Mouse (Mus musculus) ES-E14 (cell line): ENCODE measurements at regions not wholly inside any gene's neighbourhood (a gene's known extent, or its start where the extent isn't known, plus 50 kb on each side); places are given as distances from the start of the nearest gene placed in this dataset.
A peak's percentile ranks its signal among the peaks of the same experiment; 100 is the strongest.

Experiments
- DNase-seq: peaks from one replicate; pipeline ENCODE4 v3.0.0-alpha.2; 2013; ENCODE audit warnings: low read depth, low spot score
- H3K27ac ChIP-seq: 2 replicates; pipeline ENCODE4 v1.5.1; 2012; ENCODE audit warnings: low read depth, mild to moderate bottlenecking, low read length, moderate library complexity, mixed read lengths; ENCODE audit not compliant: poor library complexity, insufficient read depth, severe bottlenecking
- H3K36me3 ChIP-seq: 2 replicates; pipeline ENCODE4 v1.6.1; 2012; ENCODE audit warnings: mild to moderate bottlenecking, low read length, moderate library complexity, mixed read lengths; ENCODE audit not compliant: control insufficient read depth, poor library complexity, insufficient read depth, severe bottlenecking
- H3K4me1 ChIP-seq, 2 experiments: fragments of 150-350 bp in 1 of 2; sonication (generic) in 1 of 2; 2 replicates each; pipeline ENCODE4 v1.6.1; 2012; ENCODE audit warnings: low read length in 2 of 2, mild to moderate bottlenecking in 1 of 2, mixed read lengths in 1 of 2; ENCODE audit not compliant: control insufficient read depth in 2 of 2, insufficient read depth in 2 of 2, poor library complexity in 1 of 2
- H3K4me3 ChIP-seq, 2 experiments: fragments of 150-350 bp in 1 of 2; sonication (generic) in 1 of 2; 2 replicates each; pipeline ENCODE4 v1.5.1; 2012; ENCODE audit warnings: low read length in 2 of 2, low read depth in 1 of 2, mild to moderate bottlenecking in 1 of 2, mixed read lengths in 1 of 2; ENCODE audit not compliant: insufficient read depth in 1 of 2, poor library complexity in 1 of 2, severe bottlenecking in 1 of 2
- H3K9ac ChIP-seq: 2 replicates; pipeline ENCODE4 v1.6.1; 2012; ENCODE audit warnings: low read depth, mild to moderate bottlenecking, low read length, mixed read lengths; ENCODE audit not compliant: poor library complexity, insufficient read depth, severe bottlenecking
- H3K9me3 ChIP-seq: fragments of 150-350 bp; sonication (generic); 2 replicates; pipeline ENCODE4 v1.6.1; 2012; ENCODE audit warnings: low read depth, mild to moderate bottlenecking, low read length; ENCODE audit not compliant: control insufficient read depth, insufficient read depth
- CHD2 ChIP-seq: IDR thresholded peaks from 2 replicates; pipeline ENCODE4 v1.6.1; 2014; ENCODE audit warnings: mild to moderate bottlenecking, low read depth, low read length, inconsistent platforms
- HCFC1 ChIP-seq: IDR thresholded peaks from 2 replicates; pipeline ENCODE4 v1.6.1; 2012; ENCODE audit warnings: low read length, inconsistent platforms, borderline replicate concordance; ENCODE audit not compliant: insufficient read depth
- MAFK ChIP-seq: IDR thresholded peaks from 2 replicates; pipeline ENCODE4 v1.6.1; 2014; ENCODE audit warnings: mild to moderate bottlenecking, low read depth, low read length, inconsistent platforms; ENCODE audit not compliant: insufficient read depth
- ZC3H11A ChIP-seq: IDR thresholded peaks from 2 replicates; pipeline ENCODE4 v1.6.1; 2012; ENCODE audit warnings: low read depth, mild to moderate bottlenecking, inconsistent platforms, low read length, borderline replicate concordance
- ZNF384 ChIP-seq: IDR thresholded peaks from 2 replicates; pipeline ENCODE4 v1.6.1; 2012; ENCODE audit warnings: low read depth, low read length, inconsistent platforms
- in situ Hi-C, 2 experiments: fragments of 600-800 bp; cut with MboI; formaldehyde crosslinking; loops; one replicate each; pipeline ENCODE4 v1.15.1; 2025; ENCODE audit warnings: low sequenced_read_pairs in 2 of 2, inconsistent platforms in 1 of 2; ENCODE audit not compliant: unreplicated experiment in 2 of 2

- Histone ChIP-seq H3K4me1 (no peaks in the 10 kb centered on the region), H3K36me3 (no peaks in the 10 kb centered on the region), H3K9ac (no peak overlapping the region), H3K27ac (no peak overlapping the region), H3K9me3 (no peaks in the 10 kb centered on the region), H3K4me3 (no peak overlapping the region)
- in situ Hi-C loops = no loop called here
- TF ChIP-seq HCFC1 = no peak
- TF ChIP-seq ZC3H11A = no peak
- TF ChIP-seq ZNF384 = no peak
- no peak for TF ChIP-seq MAFK
- TF ChIP-seq CHD2 = no peak
- DNase-seq = no peak
Measured at GRCm38 (mm10) chr14:29784506-29784905, 62.8 kb upstream of the Cacna2d3 start.

- in situ Hi-C loops = no loop called here
- no peak overlapping the region for H3K4me3 ChIP-seq
- DNase-seq = no peak
- no peaks in the 10 kb centered on the region for H3K4me1 ChIP-seq
- H3K9me3 ChIP-seq = no peaks in the 10 kb centered on the region
- no peak overlapping the region for H3K9ac ChIP-seq
- H3K36me3 ChIP-seq = no peaks in the 10 kb centered on the region
- TF ChIP-seq ZC3H11A = no peak
- TF ChIP-seq CHD2 = no peak
- no peak for TF ChIP-seq MAFK
- TF ChIP-seq ZNF384 = no peak
- TF ChIP-seq HCFC1 = no peak
- H3K27ac ChIP-seq = no peak overlapping the region
Measured at GRCm38 (mm10) chr14:29786431-29786830, 64.8 kb upstream of the Cacna2d3 start.

GRCm38 (mm10) chr14:29787796-29788195 lies 66.1 kb upstream of the Cacna2d3 start:
- DNase-seq = no peak
- H3K9ac ChIP-seq = no peak overlapping the region
- TF ChIP-seq HCFC1 (no peak), ZC3H11A (no peak), CHD2 (no peak), ZNF384 (no peak), MAFK (no peak)
- H3K36me3 ChIP-seq = no peaks in the 10 kb centered on the region
- no peak overlapping the region for H3K4me3 ChIP-seq
- no peaks in the 10 kb centered on the region for H3K4me1 ChIP-seq
- H3K9me3 ChIP-seq = no peaks in the 10 kb centered on the region
- in situ Hi-C loops = no loop called here
- no peak overlapping the region for H3K27ac ChIP-seq

- Histone ChIP-seq H3K9ac (no peak overlapping the region), H3K4me3 (no peak overlapping the region), H3K4me1 (no peaks in the 10 kb centered on the region), H3K9me3 (no peaks in the 10 kb centered on the region), H3K27ac (no peak overlapping the region), H3K36me3 (no peaks in the 10 kb centered on the region)
- DNase-seq = no peak
- in situ Hi-C loops = no loop called here
- TF ChIP-seq ZNF384 = no peak
- TF ChIP-seq CHD2 = no peak
- no peak for TF ChIP-seq MAFK
- no peak for TF ChIP-seq HCFC1
- TF ChIP-seq ZC3H11A = no peak
Measured at GRCm38 (mm10) chr14:29788351-29788750, 66.7 kb upstream of the Cacna2d3 start.

- in situ Hi-C loops = no loop called here
Measured at GRCm38 (mm10) chr14:29795325-29795724, 73.7 kb upstream of the Cacna2d3 start.

More at GRCm38 (mm10) chr14:29795325-29795724, 73.7 kb upstream of the Cacna2d3 start:
- DNase-seq = peak; percentile 55
- no peak for TF ChIP-seq ZC3H11A
- no peak for TF ChIP-seq CHD2
- TF ChIP-seq MAFK = no peak
- TF ChIP-seq ZNF384 = no peak
- no peak for TF ChIP-seq HCFC1
- H3K4me1 ChIP-seq = peaks cover 0 to 9% of the 10 kb centered on the region in 2 experiments; a peak in 2 of 4 replicates
- no peak overlapping the region for H3K9ac ChIP-seq
- no peak overlapping the region for H3K4me3 ChIP-seq
- no peaks in the 10 kb centered on the region for H3K9me3 ChIP-seq
- H3K36me3 ChIP-seq = no peaks in the 10 kb centered on the region
- H3K27ac ChIP-seq = no peak overlapping the region
